Mouse (Mus musculus) E14TG2a.4 (cell line): Measurements from ENCODE around the gene Twf1.

Experiments
- CTCF ChIP-seq: conservative IDR thresholded peaks from 2 replicates; pipeline ENCODE4 v1.5.1; 2014; ENCODE audit warnings: low read length
- NANOG ChIP-seq: IDR thresholded peaks from 2 replicates; pipeline ENCODE4 v1.6.1; 2014; ENCODE audit warnings: borderline replicate concordance, low read length, mixed read lengths
- POU5F1 ChIP-seq: IDR thresholded peaks from 2 replicates; pipeline ENCODE4 v1.6.1; 2014; ENCODE audit warnings: low read length, borderline replicate concordance

DNA sequence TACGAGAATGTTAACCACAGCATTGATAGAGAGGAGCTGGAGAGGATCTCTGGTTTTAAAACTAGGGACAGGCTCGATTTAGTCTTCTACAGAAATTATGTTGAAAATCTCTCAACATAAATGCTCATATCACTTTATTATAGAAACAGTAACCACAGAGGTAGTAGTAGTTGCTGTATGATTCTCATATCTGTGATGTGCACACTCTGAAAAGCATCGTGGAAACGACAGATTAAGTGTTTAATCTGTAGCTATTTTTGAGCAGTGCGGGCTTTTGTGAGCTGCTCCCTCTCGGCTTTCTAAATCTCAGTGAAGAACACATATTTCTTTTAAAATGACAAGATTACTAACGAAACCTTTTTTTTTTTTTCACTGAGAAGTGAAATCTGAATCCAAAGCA is 54.2 kb downstream of the Twf1 start:
- TF ChIP-seq CTCF (no peak), NANOG (no peak), POU5F1 (no peak)
